Mouse (Mus musculus): ENCODE data around the gene Exoc3l4. TPM values are rescaled to one million over a fixed set of nuclear protein-coding genes. Genes with fewer than 3 reads are reported as not detected.

Gene Exoc3l4
- polyA plus RNA-seq, 1 experiment, result 0.21 TPM

DNA sequence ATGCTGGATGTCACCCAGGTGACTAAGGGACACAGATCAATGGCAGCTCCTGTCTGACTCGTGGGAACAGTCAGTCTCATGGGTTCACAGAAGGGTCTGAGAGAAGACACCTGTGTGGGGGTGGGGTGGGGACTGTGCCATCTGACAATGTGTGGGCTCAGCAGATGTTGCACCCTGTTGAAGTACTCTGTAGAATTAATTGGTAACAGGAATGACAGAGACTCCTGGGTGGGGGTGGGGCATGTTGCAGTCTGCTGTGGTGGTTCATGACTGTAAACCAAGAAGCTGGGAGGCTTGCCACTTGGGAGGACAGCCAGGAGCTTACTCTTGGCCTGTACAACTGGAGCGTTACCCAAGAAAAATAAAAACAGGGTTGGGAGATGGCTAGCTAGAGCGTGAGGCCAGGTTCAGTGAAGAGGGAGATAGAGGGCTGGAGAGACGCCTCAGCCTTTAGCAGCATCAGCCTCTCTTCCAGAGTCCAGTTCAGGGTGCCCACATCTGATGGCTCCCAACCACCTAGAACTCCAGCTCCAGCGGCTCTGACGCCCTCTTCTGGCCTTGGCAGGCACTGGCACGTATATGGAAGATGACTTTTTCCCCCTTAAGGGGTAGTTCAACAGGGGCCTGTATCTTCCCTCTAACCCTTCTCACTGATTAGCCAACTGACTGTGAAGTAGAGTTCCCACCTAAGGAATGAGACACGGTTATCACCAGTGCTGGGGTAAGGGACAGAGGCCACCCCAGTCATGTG is 58.3 kb downstream of the Exoc3l4 start:
- no peak for TF ChIP-seq GATA1 (IDR thresholded peaks at IDR 0.05; ENCODE audit: low read length)

GRCm38 (mm10) chr12:111478924-111479323 is 62.1 kb downstream of the Exoc3l4 start:
- no peak for TF ChIP-seq GATA1 (IDR thresholded peaks at IDR 0.05; ENCODE audit: low read length)

- no peak for TF ChIP-seq GATA1 (IDR thresholded peaks at IDR 0.05; ENCODE audit: low read length)
Observed at GRCm38 (mm10) chr12:111479917-111480316, 63.1 kb downstream of the Exoc3l4 start.

Other genes starting within 250 kb of the Exoc3l4 start
- not detected in 2 replicates for gene 4930595D18Rik, start 232.5 kb upstream of the Exoc3l4 start, polyA plus RNA-seq (2012)
- not detected in 2 replicates for gene Amn, start 145.9 kb upstream of the Exoc3l4 start, polyA plus RNA-seq (2012)
- not detected in 2 replicates for gene Cdc42bpb, start 39.3 kb upstream of the Exoc3l4 start, polyA plus RNA-seq (2012)
- not detected in 2 replicates for gene Lbhd2, start 10.2 kb upstream of the Exoc3l4 start, polyA plus RNA-seq (2012)
- 79.9 and 123 TPM in 2 replicates for gene Tnfaip2, start 25.5 kb downstream of the Exoc3l4 start, polyA plus RNA-seq (2012)
- not detected in 2 replicates for gene Gm266, start 68.8 kb downstream of the Exoc3l4 start, polyA plus RNA-seq (2012)
- 115 and 186 TPM in 2 replicates for gene Eif5, start 121.0 kb downstream of the Exoc3l4 start, polyA plus RNA-seq (2012)
- gene Mark3, start 157.5 kb downstream of the Exoc3l4 start, polyA plus RNA-seq (2012), result 22.2 and 22.6 TPM in 2 replicates